Mouse (Mus musculus) hindbrain, embryonic 16.5 days (tissue): ENCODE results near the gene Snrnp70. TPM values are rescaled to one million over a fixed set of nuclear protein-coding genes. Genes with fewer than 3 reads are reported as not detected.

ENCODE experiments used
- ATAC-seq: fragments of 200-750 bp; cut with Nextera tagmentation; 2 replicates; pipeline ENCODE4 v1.8.0; 2017; ENCODE audit warnings: moderate TSS enrichment, moderate library complexity
- H3K27ac ChIP-seq: fragments of 300-500 bp; sonication (generic); 2 replicates; pipeline ENCODE4 v1.5.1; 2014; ENCODE audit warnings: low read depth, mild to moderate bottlenecking, control low read depth, low read length, moderate library complexity
- H3K27me3 ChIP-seq: fragments of 300-500 bp; sonication (generic); replicated peaks from 2 replicates; pipeline ENCODE4 v1.6.1; 2014; ENCODE audit warnings: low read length; ENCODE audit not compliant: control insufficient read depth, insufficient read depth
- H3K36me3 ChIP-seq: fragments of 300-500 bp; sonication (generic); 2 replicates; pipeline ENCODE4 v1.6.1; 2014; ENCODE audit warnings: mild to moderate bottlenecking, low read length, moderate library complexity, mixed read lengths; ENCODE audit not compliant: control insufficient read depth, insufficient read depth
- H3K4me1 ChIP-seq: fragments of 300-500 bp; sonication (generic); 2 replicates; pipeline ENCODE4 v1.6.1; 2014; ENCODE audit warnings: low read depth, low read length; ENCODE audit not compliant: control insufficient read depth, insufficient read depth
- H3K4me2 ChIP-seq: fragments of 300-500 bp; sonication (generic); 2 replicates; pipeline ENCODE4 v1.6.1; 2014; ENCODE audit warnings: mild to moderate bottlenecking, low read length, control low read depth, moderate library complexity
- H3K4me3 ChIP-seq: fragments of 300-500 bp; sonication (generic); 2 replicates; pipeline ENCODE4 v1.5.1; 2014; ENCODE audit warnings: mild to moderate bottlenecking, low read length, control low read depth, moderate library complexity
- H3K9ac ChIP-seq: fragments of 300-500 bp; sonication (generic); 2 replicates; pipeline ENCODE4 v1.6.1; 2014; ENCODE audit warnings: low read depth, mild to moderate bottlenecking, control low read depth, low read length, moderate library complexity
- H3K9me3 ChIP-seq: fragments of 300-500 bp; sonication (generic); 2 replicates; pipeline ENCODE4 v1.6.1; 2014; ENCODE audit warnings: mild to moderate bottlenecking, low read length, moderate library complexity; ENCODE audit not compliant: control insufficient read depth
- WGBS: fragments of 180-500 bp; shearing (Covaris S2); extraction: QIAGEN DNeasy Blood & Tissue Kit; methylation state at CpG from one replicate; pipeline ENCODE4 v1.1.7; 2014; 5-methylcytosine and 5-hydroxymethylcytosine counted together
- polyA plus RNA-seq: library from polyadenylated mRNA; unstranded; fragments of >200 nt; fragmentation: Nextera tagmentation; extraction: Ambion mirVana; gene quantifications from 2 replicates; pipeline ENCODE4 v1.2.1, GENCODE M21; 2015

Gene Snrnp70
- polyA plus RNA-seq, 1 experiment from 2014 or later: 161 TPM

DNA sequence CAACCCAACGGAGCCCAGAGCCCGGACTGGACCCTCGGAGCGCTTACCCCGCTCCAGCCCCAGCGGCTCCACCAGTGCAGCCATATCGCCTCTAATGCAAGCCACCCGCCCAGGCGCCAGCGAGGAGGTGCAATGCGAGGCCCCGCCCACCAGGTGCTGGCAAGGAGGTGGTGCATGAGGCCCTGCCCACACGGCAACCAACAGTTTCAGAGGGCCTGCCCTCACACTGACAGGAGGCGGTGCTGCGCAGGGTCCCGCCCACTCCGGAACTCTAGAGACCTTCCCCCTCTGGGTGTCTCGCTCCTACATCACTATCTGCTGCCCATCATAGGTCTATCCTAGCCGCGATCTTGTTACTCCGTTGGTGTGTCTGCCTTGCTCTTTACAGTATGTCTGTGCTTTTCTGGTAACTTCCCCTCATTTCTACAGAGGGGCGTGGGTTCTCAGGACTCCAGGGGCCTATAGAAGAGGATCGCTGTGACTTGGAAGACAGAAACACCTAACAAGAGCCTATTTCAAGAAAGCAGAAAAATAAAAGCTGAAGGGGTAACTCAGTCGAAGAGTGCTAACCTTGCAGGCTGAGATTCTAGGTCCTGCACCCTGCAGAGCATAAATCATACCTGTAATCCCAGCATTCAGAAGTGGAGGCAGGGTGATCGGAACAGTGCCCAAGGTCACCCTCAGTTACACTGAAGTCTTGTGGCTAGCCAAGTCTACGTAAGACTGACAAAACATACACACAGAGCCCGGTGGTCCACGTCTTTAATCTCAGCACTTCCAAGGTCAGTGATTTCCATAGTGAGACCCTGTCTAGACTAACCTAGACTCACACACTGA, 24.8 kb downstream of the Snrnp70 start, which contains the start of gene Lin7b:
TSS of gene Lin7b (minus strand) at position 109 of the 837 bp plus-strand sequence.
- Histone ChIP-seq H3K9me3 (no peaks in the 10 kb centered on the region), H3K4me1 (peaks cover 23% of the 10 kb centered on the region), H3K27me3 (peaks cover 5% of the 10 kb centered on the region; the same call in 1 of the 2 replicates), H3K4me3 (peak within 1 kb of the TSS; percentile 54), H3K27ac (peak within 1 kb of the TSS; percentile 48; the same call in 1 of the 2 replicates), H3K4me2 (peak within 1 kb of the TSS; percentile 91), H3K9ac (peak within 1 kb of the TSS; percentile 68), H3K36me3 (peaks cover 15% of the 10 kb centered on the region)
- 10% methylated on average over 28 of the region's 28 CpGs for WGBS
- peak; percentile 61 for ATAC-seq

GRCm38 (mm10) chr7:45369836-45370474, 25.6 kb downstream of the Snrnp70 start:
- peaks cover 5% of the 10 kb centered on the region; the same call in 1 of the 2 replicates for H3K27me3 ChIP-seq
- H3K36me3 ChIP-seq: peaks cover 10% of the 10 kb centered on the region
- 9% methylated on average over 45 of the region's 52 CpGs for WGBS
- peak overlapping the region; percentile 68 for H3K9ac ChIP-seq
- peak overlapping the region; percentile 91 for H3K4me2 ChIP-seq
- H3K4me1 ChIP-seq: peaks cover 29% of the 10 kb centered on the region
- H3K4me3 ChIP-seq: peak overlapping the region; percentile 54
- no peaks in the 10 kb centered on the region for H3K9me3 ChIP-seq
- H3K27ac ChIP-seq: peak overlapping the region; percentile 48; the same call in 1 of the 2 replicates
- no peak; the same call in 1 of the 2 replicates for ATAC-seq

DNA sequence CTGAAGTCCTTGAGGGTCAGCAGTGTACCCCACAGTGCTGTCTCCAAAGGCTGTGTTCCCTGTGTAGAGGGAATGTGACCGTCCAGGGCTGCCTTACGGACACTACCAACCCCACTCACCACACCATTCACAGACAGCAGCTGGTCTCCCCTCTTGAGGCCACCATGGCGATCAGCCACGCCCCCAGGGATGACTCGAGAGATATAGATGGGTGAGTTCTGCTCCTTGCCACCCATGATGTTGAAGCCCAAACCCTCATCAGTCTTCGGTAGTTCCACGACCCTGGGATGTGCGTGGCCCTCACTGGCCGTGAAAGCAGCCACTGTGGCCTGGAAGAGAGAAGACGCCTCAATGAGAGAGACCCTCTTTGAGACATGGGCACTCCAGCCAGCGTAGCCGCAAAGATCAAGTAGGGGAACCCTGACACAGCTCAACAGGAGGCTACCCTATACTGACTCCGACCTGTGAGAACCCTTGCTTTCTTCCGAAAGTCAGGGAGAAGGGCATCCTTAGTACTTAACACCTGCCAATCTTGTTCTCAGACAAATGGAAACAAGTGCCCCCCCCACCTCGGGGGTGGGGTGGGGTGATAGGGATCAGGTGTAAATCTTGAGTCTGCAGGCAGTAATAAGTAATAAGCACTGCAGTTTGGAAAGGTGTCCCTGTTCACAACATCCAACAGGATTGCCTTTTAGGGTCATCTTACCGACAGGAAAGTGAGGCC, 26.4 kb downstream of the Snrnp70 start:
- Histone ChIP-seq H3K4me3 (peak overlapping the region; percentile 54), H3K4me1 (peaks cover 34% of the 10 kb centered on the region), H3K27me3 (peaks cover 5% of the 10 kb centered on the region; the same call in 1 of the 2 replicates), H3K4me2 (peak overlapping the region; percentile 91), H3K27ac (no peak overlapping the region), H3K36me3 (peaks cover 6% of the 10 kb centered on the region), H3K9me3 (no peaks in the 10 kb centered on the region), H3K9ac (peak overlapping the region; percentile 68; the same call in 1 of the 2 replicates)
- no peak for ATAC-seq
- 74% methylated on average over 16 of the region's 16 CpGs for WGBS

DNA sequence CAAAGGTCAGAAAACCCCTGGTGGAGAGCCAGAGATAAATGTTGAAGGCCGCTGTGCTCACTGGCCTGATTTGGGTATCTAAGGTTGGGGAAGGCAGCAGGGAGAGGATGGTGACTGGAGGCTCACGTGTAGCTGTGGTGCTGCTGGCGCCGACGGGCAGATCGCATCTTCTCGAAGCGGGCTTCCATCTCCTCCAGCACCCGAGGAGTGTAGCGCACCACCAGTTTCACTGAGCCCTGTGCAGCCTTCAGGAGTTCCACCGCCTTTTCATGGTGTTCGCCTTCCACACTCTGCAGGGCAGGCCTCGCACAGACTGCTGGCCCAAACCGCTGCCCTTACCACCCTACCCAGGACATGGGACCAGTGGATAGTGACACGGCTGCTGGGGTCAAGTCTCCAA, 27.4 kb downstream of the Snrnp70 start:
- Histone ChIP-seq H3K9ac (peak overlapping the region; percentile 70), H3K4me3 (peak overlapping the region; percentile 87), H3K27me3 (peaks cover 5% of the 10 kb centered on the region; the same call in 1 of the 2 replicates), H3K4me1 (peaks cover 36% of the 10 kb centered on the region), H3K4me2 (peak overlapping the region; percentile 74), H3K9me3 (no peaks in the 10 kb centered on the region), H3K36me3 (no peaks in the 10 kb centered on the region; the same call in 1 of the 2 replicates), H3K27ac (no peak overlapping the region; the same call in 1 of the 2 replicates)
- WGBS: 81% methylated on average over 12 of the region's 15 CpGs
- ATAC-seq: no peak

DNA sequence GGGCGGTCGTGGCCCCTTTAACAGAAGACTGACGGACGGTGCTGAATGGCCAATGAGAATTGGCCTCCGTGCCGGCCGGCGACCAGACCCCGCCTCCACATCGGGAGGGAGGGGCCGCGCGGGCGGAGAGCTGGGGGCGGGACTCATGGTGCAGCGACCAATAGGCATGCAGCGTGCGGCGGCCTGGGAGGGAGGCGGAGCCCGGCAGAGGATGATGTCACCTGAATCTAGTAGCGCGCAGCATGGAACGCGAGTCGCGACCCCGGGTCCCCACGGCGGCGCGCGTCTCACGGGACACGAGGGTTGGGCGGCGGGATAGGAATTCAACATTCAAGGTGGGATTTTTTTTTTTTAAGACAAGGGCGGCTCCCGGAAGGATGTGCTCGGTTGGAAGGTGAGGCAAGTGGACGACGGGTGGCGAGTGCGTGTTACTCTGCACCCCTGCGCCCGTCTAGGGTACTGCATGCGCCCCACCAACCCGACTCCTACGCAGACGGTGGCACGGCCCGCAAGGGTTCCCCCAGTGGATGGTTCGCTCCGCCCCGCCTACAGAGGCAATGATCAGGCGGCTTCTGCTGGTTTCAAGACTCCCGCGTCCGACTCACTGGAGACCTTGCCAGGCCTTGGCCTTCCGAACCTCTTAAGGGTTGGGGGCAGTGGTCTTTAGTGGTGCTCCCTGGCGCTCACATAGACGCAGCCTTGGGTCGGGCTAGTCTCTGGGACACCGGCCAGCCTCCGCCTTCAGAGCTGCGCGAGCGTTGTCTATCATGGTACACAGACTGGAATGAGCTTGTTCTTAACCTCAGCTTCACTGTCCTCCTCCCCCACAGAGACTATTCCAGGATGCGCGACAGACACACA, 28.3 kb downstream of the Snrnp70 start:
- peaks cover 37% of the 10 kb centered on the region for H3K4me1 ChIP-seq
- H3K9me3 ChIP-seq: no peaks in the 10 kb centered on the region
- H3K9ac ChIP-seq: peak overlapping the region; percentile 96
- H3K4me2 ChIP-seq: peak overlapping the region; percentile 75
- peak overlapping the region; percentile 87 for H3K4me3 ChIP-seq
- under 1% methylated on average over 66 of the region's 70 CpGs for WGBS
- ATAC-seq: peak; percentile 86
- H3K27ac ChIP-seq: peak overlapping the region; percentile 79
- H3K36me3 ChIP-seq: no peaks in the 10 kb centered on the region
- peaks cover 5% of the 10 kb centered on the region; the same call in 1 of the 2 replicates for H3K27me3 ChIP-seq

GRCm38 (mm10) chr7:45366652-45367019, 28.9 kb downstream of the Snrnp70 start, which contains the start of gene Ppfia3:
TSS of gene Ppfia3 (minus strand) at chr7:45367019.
- no peaks in the 10 kb centered on the region for H3K9me3 ChIP-seq
- H3K27me3 ChIP-seq: peaks cover 5% of the 10 kb centered on the region; the same call in 1 of the 2 replicates
- ATAC-seq: peak; percentile 43
- H3K27ac ChIP-seq: peak within 1 kb of the TSS; percentile 79
- peak within 1 kb of the TSS; percentile 96 for H3K9ac ChIP-seq
- 0% methylated on average over 9 of the region's 26 CpGs for WGBS
- no peaks in the 10 kb centered on the region for H3K36me3 ChIP-seq
- H3K4me3 ChIP-seq: peak within 1 kb of the TSS; percentile 87
- H3K4me1 ChIP-seq: peaks cover 43% of the 10 kb centered on the region
- H3K4me2 ChIP-seq: peak within 1 kb of the TSS; percentile 75

DNA sequence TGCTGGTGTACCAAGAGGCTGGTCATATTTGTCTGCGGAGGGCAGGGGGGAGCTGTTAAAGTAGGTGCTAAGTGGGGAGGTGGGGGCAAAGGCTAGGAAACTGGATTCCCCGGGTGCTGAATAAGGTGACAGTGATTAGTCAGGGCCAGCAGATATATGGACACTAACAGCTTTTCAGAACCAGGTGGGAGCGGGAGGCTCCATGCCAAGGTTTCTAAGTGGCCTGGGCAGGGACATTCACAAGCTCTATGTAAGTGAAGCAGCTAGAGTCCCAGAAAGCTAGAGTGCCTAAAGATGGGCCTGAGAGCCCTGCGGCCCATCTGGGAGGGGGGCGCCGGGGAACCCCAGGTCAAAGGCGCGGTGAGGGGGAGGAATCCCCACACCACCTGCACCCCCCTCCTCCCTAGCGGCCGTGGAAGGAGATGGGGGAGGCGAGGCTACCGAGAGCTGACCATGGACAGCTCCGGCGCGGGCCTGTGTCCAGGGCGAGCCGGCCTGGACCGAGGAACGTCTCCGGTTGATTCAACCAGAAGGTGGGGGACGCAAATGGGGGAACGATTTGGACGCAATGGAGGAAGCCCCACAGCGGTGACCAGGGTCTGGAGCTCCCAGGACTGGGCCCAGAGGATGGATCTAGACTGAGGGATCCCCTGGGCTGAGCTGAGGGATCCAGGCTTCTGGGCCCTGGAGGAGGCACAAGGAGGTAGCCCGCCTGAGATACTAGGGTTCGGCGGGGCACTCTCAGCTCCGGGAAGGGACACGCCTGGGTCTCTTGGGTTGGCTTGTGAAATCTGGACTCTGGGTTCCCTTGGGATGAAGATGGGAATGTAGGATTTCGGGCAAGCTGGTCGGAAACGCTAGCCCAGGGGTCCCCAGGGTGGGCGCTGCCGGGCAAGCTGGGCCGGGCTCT, 29.5 kb downstream of the Snrnp70 start:
- Histone ChIP-seq H3K4me3 (peak overlapping the region; percentile 87), H3K4me1 (peaks cover 47% of the 10 kb centered on the region), H3K27ac (peak overlapping the region; percentile 79), H3K36me3 (no peaks in the 10 kb centered on the region), H3K4me2 (peak overlapping the region; percentile 75), H3K9ac (peak overlapping the region; percentile 96), H3K27me3 (peaks cover 5% of the 10 kb centered on the region; the same call in 1 of the 2 replicates), H3K9me3 (no peaks in the 10 kb centered on the region)
- WGBS: 3% methylated on average over 32 of the region's 35 CpGs
- ATAC-seq: no peak
